Mouse (Mus musculus): ENCODE measurements around the gene Cilp.
"Not testable (repeated sequence)": the region's sequence is repeated elsewhere in the genome, so short reads cannot be mapped to it uniquely, and the experiment has no call there.

The Cilp gene

DNA sequence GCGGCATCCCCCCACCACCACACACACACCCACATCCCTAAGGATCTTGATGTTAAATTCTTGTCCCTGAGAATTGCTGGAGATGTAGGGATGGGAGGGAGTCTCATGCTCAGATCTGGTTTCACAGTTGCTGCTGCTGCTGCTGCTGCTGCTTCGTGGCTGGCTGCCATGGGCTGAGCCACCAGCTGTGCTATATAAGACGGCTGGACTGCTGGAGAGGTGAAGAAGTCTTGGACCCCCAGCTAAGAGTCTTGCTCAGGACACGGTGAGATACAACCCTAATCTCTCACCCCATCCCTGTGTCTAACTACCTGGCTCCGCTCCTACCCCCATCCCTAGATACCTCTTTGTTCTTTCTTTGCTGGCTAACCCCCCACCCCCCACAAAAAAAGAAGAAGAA is at the start of gene Cilp:
Gene Cilp, plus strand, starts transcription at position 222 of the 400 bp plus-strand sequence.
- DNase-seq, result no peak

DNA sequence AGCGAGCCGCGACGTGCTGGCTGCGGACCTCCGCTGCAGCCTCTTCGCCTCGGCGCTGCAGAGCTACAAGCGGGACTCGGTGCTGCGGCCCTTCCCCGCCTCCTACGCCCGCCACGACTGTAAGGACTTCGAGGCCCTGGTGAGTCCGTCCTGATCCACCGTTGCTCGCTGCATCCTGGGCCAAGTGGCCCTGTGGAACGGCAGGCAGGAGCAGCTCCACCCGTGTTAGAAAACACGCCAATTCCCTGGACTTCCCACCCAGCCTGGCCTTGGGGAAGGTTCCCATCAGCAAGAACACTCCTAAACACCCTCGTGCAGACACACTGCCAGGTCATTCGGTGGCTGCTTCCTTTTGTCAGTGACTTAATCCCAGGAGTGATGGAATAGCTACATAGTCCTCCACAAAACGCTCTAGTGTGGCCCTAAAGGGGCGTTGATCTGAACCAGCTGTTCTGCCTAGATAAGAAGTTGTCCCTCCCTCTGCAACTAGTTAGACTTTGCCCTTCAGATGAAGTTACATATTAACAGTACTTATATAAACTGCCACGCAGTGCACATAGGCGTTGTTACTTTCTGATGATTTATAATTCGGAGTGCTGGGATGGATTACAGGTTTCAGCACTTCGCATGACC is 49.4 kb upstream of the Cilp start:
- no peak for DNase-seq

DNA sequence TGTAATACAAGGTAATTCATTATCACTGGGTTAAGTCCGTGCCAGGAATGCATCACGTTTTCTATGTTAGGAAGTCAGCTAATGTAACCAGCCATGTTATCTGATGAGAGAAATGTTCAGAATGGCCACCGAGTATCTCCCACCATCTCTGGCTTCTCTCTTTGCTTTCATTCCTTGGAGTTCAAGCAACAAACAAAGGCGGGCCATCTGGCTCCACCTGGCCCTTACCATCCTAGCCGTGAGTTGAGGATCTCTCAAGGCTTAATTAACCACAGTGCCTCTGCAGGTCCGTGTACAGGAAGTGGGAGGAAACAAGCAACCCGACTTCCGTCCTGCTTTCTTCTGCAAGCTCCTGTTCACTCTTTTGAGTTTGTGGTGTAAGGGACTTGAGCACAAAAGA is 48.0 kb upstream of the Cilp start:
- DNase-seq, result peak; percentile 62

DNA sequence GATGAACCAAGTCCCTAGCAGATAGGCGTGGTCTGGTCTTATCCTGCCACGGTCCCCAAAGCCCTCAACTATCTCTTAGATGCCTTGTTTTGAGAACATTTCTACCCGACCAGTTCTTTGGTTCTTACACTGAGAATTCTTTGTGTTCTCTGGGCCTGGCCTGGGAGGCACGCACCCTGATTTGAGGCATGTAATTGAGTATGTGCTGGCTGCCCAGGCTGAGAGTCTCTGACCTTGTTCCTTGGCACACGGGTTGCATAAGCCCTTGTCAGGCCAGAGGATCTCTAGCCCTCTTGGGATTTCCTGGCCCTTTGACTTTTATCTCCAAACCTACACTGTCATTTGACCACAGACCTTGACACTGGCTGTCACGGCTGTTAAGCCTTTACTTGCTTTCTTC is 47.3 kb upstream of the Cilp start:
- no peak for DNase-seq

DNA sequence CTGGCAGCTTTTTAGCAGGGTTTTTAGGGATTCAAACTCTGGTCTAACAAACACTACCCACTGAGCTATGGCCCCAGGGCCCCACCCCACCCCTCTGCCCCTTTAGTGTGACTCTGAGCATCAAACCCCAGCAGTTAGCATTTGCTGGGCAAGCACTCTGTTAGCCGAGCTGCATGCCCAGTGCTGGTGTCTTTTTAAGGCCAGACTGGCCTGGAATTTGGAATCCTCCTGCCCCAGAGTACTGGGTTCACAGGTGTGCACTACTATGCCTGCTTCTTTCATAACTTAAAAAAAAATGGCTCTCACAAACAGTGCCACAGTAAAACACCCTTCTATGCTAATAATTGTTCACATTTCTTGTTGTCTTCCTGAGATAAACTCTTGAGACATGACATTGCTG is 46.1 kb upstream of the Cilp start:
- no peak for DNase-seq

DNA sequence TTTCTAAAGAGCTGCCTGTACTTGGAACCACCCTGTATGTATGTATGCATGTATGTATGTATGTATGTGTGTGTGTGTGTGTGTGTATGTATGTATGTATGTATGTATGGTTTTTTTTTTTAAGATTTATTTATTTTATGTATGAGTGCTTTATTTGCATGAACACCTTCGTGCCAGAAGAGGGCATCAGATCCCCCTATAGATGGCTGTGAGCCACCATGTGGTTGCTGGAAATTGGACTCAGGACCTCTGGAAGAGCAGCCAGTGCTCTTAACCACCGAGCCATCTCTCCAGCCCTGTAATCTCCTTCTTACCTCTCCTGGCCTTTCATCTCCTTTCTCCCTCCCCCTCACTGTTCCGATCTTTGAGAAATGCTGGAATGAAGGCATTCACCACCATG is 44.6 kb upstream of the Cilp start:
- DNase-seq, result not testable (repeated sequence)

DNA sequence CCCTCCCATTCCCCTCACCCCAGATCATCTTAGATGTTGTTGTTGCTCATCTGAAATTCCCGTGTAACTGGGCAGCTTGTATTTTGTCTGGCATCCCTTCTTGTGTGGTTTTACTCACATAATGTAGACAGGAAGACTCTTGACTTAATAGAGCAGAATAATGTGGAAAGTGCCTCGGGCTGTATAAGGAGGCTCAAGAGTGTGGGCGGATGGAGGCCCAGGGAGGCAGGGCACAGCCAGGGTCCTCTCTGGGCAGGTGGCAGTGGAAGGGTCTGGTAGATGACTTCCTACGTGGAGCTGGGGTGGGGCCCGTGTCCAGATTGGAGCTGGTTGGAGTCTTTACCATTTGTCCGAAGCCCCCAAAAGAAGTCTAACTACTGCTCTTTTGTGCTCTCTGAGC is 41.1 kb upstream of the Cilp start:
- no peak for DNase-seq

DNA sequence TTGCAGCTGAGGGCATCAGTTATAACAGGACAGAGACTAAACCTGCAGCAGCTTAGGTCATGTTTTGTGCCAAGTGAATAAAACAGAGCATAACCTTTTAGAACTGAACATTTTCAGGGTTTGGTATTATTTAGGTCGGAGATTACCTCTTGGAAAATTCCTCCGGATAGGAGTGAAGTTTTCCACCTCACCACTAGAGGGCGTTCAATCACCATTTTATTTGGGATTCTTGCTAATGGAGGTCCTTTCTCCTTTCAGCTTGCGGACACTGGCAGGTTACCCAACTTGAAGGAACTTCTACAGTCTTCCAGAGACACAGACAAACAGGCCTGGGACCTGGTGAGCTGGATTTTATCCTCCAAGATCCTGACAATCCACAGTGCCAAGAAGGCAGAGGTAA is 39.2 kb upstream of the Cilp start:
- no peak for DNase-seq

DNA sequence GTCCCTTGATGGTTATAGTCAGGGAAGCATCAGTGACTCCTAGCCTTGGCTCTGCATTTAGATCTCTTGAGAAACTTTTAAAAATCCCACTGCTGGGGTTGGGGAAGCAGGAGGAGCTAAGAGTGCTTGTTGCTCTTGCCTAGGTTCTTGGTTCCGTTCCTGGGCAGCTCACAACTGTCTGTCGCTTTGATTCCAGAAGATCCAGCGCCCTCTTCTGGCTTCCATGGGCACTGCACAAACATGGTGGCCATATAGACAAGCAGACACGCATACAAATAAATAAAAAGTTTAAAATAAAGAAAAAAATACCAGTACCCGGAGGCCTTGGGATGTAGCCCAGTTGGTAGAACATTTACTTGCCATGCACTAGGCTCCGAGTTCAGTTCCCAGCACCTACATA is 34.7 kb upstream of the Cilp start:
- DNase-seq, result no peak

DNA sequence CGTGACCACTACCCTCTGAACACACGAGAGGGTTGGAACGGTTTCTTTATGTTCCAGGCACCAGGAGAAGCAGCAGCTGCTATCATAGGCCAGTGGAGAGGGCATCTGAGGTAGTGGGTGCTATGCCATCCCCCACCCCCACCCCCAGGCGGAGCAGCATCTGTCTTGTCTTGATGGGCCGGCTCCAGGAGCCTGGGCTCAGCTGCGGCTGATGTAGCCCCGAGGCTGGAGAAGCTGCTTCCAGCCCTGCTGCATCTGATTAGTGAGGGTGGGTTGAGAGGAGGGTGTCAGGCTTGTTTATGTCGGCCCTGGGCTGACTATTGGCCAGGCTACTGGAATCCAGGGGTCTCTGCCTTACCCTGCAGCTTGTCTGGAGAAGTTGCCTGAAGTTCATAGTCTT is 33.7 kb upstream of the Cilp start:
- no peak for DNase-seq

DNA sequence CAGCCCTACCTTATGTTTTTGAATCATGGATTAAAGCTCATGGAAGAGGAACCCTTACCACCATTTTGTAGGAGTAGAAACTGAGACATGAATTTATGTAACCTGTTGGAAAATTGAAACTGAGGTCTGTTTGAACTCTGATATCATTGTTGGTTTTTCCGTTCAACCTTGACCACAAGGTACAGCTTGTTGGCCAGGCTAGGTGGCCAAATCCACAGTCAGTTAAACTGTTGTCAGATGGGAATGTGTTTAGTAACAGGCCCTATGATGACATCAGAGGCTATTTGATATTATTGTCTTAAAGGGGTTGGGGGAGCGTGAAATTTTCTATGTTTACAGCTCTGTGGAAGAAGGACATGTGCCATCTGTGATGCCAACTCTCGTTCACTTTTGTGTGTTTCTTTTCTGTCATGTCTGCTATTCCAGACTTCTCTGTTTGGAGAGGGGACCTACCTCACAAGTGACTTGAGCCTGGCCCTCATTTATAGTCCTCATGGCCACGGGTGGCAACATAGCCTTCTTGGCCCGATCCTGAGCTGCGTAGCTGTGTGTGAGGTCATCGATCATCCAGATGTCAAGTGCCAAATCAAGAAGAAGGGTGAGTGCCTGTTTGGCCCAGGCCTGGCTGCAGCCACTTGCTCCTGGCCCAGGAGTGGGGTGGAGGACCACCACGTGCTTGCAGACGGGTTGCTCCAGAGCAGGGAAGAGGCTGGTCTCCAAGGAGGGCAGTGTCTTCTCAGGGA is 31.6 kb upstream of the Cilp start:
- DNase-seq, result no peak

DNA sequence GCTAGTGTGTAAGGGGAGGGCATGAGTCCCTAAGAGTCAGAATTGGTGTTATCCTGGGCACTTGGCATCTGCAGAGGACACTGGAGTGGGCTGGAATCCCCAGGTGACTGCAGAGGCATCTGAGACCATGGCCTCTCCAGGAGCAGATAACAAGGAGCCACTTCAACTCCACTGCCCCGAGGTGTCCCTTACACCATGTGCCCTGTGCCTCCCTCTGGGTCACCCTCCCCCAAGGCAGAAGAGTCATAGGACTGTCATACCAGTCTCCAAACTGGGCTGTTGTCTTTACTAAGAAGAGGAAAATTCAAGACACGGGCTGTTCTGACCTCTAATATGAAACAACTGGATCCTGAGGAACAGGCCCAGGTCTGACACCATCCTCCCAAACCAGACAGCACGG is 30.2 kb upstream of the Cilp start:
- DNase-seq, result no peak

DNA sequence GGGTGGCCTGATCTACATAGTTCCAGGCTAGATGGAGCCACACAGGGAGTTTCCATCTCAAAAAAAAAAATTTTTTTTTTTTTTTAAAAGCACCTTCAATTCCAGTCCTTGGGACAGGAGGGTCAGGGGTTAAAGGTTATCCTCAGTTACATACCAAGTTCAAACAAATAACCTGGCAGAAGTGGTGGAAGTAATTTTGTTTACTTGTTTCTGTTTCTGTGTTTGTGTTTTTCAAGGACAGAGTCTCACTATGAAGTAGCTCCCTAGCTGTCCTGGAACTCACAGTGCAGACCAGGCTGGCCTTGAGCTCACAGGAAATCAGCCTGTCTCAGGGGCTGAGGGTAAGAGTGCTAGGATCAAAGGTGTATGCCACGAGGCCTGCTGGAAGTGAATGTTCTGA is 29.4 kb upstream of the Cilp start:
- DNase-seq, result no peak

DNA sequence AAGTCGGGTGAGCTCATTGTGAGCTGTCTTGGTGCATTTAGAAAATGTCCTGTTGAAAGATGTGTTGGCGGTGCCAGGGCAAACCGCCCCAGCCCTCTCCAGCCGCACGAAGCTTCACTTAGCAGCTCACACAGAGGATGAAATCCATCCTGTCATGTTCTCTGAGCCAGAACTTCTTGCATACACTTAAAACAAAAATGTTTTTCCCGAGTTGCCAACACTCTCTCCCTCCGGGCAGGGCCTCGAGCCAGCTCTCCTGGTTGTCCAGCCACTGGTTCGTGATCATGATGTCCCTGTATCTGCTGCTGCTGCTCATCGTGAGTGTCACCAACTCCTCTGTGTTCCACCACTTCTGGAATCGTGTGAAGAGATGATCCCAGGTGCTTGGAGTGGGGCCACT is 27.4 kb upstream of the Cilp start:
- DNase-seq, result no peak

DNA sequence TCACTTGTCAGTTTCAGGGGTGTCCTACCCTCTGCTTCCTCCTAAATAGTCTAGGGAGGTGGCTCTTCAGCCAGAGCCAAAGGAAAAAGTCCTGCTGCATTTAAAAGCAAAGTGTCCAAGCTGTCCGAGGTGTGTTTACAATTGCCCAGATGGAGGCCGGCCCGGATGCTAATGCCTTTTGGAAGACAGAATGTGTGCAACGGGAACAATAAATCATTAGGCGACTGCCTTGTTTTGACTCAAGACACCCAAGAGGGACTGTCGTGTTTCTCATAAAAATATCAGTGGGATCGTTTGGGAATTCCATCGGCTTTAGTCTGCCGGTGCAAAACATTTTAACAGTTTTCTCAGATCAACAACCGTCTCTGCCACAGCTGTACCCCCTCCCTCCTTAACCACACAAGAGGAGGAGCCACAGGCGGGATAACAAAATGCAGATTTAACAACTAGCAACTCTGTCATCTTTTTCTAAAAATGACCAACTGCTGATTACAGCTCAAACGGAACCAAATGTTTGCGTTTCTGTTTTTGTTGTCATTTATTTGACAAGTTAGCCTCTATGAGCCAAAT is 26.7 kb upstream of the Cilp start:
- DNase-seq, result peak; percentile 52

DNA sequence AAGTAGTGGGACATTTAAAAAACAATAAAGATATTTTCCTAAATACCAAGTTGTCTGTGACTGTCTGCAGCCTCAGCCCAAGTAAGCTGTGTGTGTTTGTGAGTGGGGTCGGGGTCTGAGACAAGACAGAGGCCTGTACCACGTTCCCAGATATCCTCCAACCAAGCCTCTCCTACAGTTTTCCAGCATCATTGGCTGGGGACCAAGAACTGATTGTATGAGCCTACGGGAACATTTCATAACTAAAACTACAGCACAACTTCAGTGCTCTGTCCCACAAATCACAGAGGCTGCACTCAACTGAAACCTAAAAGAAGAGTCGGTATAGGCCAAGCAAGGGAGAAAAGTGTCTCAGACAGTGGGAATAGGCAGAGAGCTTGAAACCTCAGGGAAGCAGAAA is 25.8 kb upstream of the Cilp start:
- DNase-seq, result no peak

DNA sequence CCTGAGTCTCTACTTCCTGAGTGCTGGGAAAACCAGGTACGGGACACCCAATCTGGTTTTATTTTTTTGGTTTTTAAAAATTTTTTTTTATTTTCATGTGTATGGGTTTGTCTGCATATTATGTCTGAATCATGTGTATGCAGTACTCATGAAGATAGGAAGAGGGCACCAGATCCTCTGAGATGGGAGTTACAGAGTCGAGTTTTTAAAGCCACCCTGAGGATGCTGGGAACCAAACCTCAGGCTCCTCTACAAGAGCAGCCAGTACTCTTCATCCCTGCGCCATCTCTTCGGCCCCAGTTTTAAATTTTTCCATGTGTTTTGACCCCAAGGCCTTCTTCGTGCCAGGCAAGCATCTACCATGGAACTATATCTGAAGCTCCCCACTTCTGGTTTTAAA is 25.2 kb upstream of the Cilp start:
- DNase-seq, result no peak

DNA sequence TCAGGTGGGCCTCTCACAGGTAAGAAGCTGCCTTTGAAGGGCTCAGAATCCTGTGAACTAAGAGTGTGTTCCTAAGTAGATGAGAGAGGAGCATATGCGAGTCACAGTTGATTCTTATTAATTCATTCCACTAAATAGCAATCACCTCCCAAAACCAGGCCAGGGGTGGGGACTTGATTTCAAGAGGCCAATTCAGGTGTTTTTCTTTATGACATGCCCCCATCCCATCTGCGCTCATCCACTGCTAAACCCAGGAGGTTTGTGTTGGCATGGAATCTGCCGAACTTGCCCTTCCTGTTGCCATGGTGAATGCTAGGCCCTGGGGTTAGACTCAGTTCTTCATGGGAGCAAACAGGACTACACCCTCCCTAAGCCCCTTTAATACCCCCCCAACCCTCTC is 24.4 kb upstream of the Cilp start:
- no peak for DNase-seq

DNA sequence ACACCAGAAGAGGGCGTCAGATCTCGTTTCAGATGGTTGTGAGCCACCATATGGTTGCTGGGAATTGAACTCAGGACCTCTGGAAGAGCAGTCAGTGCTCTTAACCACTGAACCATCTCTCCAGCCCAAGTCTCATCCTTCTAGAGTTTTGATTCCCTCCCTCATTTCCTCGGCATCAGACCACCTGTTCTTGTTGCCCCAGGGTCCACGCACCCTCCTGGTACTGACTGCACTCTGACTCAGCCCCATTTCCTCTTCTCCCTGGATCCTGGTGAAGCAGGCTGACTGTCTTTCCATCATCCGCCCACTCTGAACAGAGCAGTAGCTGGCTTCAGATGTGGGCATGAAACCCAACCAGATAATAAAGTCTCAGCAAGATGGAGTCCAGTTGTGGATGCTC is 23.0 kb upstream of the Cilp start:
- DNase-seq, result no peak

DNA sequence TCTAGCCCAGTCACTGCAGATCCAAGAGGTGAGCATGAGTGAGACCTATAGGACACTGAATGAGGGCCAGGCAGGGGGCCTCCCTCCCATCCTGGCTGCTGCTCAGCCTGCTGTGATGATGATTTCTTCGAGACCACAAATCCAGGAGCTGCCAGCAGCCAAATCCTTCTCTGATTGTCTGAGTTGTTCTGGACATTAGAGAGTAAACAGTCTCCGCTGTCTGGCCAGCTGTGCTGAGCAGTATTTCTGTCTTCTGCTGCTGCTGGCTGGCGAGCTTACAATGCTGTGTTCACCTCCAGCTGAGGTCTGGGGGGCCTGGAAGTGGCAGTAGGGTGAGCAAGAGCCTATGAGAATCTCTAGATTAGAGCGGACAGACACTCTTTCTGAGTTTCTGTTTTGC is 21.7 kb upstream of the Cilp start:
- DNase-seq, result no peak

DNA sequence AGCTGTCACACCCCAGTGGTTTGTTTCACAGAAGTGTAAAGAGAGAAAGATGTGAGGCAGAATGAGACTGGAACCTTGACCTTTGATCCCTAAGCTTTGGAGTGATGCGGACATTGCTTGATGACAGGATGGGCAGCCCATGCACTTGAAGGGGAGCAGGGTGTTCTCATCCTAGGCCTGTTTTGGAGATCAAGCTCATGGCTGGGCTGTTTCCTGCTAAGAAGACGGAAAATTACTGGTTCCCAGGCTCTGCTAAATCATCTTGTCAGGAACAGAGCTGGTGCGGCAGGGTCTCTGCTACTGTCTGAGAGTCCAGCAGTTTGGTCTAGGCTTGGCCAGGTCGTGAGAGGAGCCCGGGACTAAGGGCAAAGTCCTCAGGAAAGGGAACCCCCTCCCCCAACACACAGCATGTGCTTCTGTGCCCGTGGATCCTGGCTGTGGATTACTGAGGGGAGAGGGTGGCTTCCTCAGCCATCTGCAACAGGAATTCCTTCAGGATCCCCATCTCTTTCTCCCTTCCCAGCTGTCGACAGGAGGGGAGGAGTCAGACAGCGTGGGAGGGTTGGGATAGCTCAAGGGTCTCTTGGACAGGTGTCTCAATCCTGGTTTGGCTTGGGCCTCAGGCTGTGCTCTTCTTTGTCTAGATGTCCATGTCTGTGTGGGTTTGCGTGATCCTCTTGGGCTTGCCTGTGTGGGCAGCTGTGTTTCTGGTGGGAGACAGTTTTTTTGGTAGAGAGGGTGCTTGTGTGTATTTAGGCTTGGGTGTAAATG is 20.8 kb upstream of the Cilp start:
- DNase-seq, result no peak

DNA sequence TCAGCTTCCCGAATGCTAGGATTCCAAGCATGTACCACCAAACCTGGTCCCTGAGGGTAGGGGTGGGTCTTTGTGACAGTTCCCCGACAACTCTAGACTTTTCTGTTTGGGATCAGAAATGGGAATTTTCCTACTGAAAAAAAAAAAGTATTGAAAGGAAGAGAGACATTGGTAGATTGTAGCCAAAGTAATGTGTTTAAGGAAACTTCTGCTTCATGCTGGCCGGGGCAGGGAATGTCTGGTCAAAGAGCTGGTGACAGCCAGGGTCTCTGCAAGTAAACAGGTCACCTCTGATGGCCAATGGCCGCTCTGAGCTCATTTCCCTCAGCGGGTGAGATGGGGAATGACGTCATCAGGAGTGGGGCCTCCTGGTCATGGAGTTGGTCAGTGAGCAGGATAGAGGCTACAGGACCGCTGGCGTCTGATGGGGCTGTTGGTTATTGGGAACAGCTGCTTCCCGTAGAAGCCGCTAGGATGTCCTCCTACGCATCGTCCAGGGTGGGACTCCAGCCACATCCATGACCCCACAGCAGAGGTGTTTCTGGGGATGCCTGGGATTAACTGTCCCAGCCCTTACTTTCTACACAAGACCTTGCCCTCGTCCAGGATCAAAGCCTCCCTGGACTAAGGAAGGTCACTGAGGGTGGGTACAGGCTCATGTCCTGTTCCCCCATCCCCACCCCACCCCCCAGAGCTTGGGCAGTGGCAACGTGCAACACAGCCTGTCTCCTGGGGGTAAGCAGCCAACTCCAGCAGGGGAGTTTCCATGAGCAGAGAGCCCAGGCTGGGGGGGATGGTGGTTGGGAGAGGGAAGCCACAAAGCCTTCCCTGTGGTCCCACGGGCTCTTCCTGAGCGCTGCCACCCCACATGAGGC is 17.2 kb upstream of the Cilp start:
- no peak for DNase-seq

DNA sequence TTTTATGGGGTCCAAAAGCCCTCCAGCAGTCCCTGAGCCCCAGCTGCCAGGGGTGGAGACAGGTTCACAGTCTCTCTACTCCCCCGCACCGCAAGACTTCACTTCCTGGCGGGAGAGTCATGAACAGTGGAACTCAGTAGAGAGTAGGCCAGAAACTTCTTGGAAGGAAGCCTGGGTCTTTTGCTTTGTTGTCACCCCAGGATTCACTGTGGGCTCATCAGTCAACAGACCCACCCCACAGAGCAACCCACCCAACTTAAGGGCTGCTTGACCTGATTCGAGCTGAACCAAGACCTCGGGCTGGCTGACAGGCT is 16.6 kb upstream of the Cilp start:
- peak; percentile 53 for DNase-seq

Measured in thymus, postnatal 14 days (tissue).